Mouse (Mus musculus) midbrain, embryonic 13.5 days (tissue): ENCODE measurements around the gene Cldnd1. TPM values are rescaled to one million over a fixed set of nuclear protein-coding genes. Genes with fewer than 3 reads are reported as not detected.

Source experiments
- microRNA-seq: library from miRNA; unstranded; fragments of <30 nt; microRNA quantifications from one replicate; pipeline ENCODE4, GENCODE M21; 2016
- polyA plus RNA-seq: library from polyadenylated mRNA; unstranded; fragments of >200 nt; fragmentation: Nextera tagmentation; extraction: Ambion mirVana; gene quantifications from 2 replicates; pipeline ENCODE4 v1.2.1, GENCODE M21; 2015

The Cldnd1 gene
- polyA plus RNA-seq, 1 experiment from 2014 or later, result 113 TPM

Small RNA genes lying within 50 kb of the gene (microRNA-seq; reads per million reads assigned to microRNA genes)
- not detected for gene Gm27564

Other genes starting within 250 kb of the Cldnd1 start
- gene St3gal6, start 203.7 kb upstream of the Cldnd1 start, polyA plus RNA-seq, result 8.3 and 9.9 TPM in 2 replicates
- not detected in 2 replicates for gene Gm813, start 110.9 kb upstream of the Cldnd1 start, polyA plus RNA-seq
- not detected in 2 replicates for gene E330017A01Rik, start 89.2 kb upstream of the Cldnd1 start, polyA plus RNA-seq
- 7.1 and 10.6 TPM in 2 replicates for gene Cpox, start 57.6 kb upstream of the Cldnd1 start, polyA plus RNA-seq
- gene Gpr15, start 8.8 kb upstream of the Cldnd1 start, polyA plus RNA-seq, result not detected in 2 replicates
- not detected in 2 replicates for gene Olfr172, start 35.3 kb downstream of the Cldnd1 start, polyA plus RNA-seq
- not detected in 2 replicates for gene Olfr173, start 72.4 kb downstream of the Cldnd1 start, polyA plus RNA-seq
- not detected in 2 replicates for gene Olfr175-ps1, start 98.9 kb downstream of the Cldnd1 start, polyA plus RNA-seq
- not detected in 2 replicates for gene Olfr177, start 146.9 kb downstream of the Cldnd1 start, polyA plus RNA-seq
- not detected in 2 replicates for gene Olfr178, start 164.2 kb downstream of the Cldnd1 start, polyA plus RNA-seq
- gene Olfr181, start 200.8 kb downstream of the Cldnd1 start, polyA plus RNA-seq, result not detected in 2 replicates
- not detected in 2 replicates for gene Olfr180, start 201.5 kb downstream of the Cldnd1 start, polyA plus RNA-seq